Mouse (Mus musculus): ENCODE results near the gene Stoml1. TPM values are rescaled to one million over a fixed set of nuclear protein-coding genes. Genes with fewer than 3 reads are reported as not detected.
"Not testable (repeated sequence)": the region's sequence is repeated elsewhere in the genome, so short reads cannot be mapped to it uniquely, and the experiment has no call there.

Stoml1 gene
- total RNA-seq, 4 experiments from 2014 or later = 8.6 to 10.8 (median 9.8) TPM

DNA sequence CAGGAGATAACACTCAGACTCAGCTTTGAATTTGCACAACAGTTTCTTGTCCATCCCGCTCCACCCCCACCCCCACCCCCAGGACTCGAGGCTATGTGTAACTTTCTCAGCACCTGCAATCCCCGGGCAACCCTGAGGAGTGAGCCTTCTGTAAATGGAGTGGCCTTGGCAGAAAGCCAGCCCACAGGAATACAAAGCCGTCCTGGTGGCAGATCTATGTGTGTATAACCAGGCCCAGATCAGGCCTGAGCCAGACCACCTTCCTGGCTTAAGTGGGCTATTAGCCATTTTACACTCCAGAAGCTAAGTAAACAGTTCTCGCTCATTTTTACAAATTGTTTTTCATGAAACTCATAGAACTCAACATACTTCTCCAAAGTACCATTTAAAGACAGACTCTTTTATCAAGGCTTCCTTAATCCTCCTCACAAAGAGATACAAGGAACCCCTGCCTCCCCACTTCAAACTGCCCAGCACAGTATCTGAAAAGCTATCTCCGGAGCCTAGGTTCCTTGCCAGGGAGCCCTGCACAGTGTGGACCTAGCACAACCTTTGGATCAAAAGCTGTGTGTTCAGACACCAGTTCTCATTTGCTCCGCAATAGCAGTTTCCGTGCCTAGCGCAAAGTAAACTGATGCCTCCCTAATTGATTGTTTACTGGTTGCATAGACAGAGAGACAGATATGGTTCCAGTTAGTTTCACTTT, 11.0 kb upstream of the Stoml1 start:
- DNase-seq (ENCODE audit: low spot score in 2 of 2) = no peak

DNA sequence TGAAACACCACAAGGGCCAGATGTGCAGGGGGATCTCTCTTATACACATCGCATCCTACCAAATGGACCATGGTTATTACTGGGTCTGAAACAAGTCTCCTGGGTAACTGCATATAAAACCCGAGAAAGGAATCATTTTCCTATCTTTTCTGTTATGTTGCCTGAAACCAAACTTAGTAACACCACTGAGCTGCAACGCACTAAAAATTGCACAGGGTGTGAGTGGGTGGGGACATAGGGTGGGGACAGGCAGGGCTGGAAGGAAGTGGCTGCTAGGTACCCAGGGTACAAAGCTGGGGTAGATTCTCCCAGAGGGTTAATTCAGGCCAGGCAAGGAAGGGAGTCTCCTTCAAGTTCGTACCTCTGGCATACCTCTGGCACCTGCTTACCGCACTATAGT, 10.3 kb upstream of the Stoml1 start:
- no peak for DNase-seq (ENCODE audit: low spot score in 2 of 2)

GRCm38 (mm10) chr9:58243696-58244095, 9.3 kb upstream of the Stoml1 start:
- DNase-seq (ENCODE audit: low spot score in 2 of 2) = no peak

DNA sequence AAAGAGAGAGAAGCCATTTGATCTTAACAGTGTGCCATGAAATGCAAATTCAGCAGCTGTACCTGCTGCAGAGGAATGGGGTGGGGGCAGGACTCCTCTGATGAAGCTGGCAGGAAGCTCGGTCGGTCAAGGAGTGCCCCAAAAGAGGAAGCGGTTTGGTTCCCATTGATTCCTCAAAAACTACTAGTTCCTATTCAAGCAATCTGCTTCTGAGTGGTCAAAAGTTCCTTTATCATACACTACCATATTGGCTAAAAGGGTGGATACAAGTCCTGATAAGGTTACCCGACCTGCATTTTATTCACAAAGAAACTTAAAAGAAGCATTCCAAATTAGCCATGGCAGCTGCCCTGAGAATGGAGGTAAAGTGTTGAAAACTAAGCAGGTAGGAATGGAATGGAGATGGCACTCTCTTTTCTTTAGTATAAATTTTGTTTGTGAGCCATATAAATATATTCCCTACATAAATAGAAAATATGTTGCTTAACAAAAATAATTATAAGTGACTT, 6.8 kb upstream of the Stoml1 start:
- no peak for DNase-seq (ENCODE audit: low spot score in 2 of 2)

DNA sequence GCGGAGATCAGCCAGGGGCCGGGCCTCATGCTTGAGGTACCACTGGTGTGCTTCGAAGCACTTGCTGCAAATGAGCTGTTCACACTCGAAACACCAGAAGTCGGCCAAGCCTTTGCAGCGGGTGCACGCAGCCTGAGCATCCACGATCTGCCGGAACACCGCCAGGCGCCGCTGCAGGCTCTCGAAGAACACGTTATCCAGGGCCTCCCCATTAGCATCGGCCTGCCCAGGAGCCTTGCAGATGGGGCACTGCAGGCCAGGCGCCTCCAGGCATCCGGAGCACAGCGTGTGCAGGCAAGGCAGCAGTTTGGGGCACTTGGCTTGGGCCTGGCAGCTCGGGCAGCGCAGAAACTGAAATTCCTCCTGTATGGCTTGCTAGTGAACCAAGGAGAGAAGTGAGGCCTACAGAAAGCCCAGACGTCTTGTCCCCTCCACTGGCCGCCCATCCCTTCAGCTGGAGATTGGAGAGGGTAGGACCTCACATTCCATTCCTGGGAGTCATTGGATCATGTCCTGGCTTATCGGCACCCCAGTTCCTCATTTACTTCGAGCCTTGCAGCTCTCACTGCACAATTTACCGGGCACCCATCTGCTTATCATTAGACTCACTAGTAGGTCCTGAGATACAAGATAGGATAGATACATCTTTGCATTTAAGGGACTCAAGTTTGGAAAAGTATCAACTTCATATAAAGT, 5.8 kb upstream of the Stoml1 start:
- DNase-seq (ENCODE audit: low spot score in 2 of 2) = peak; percentile 39 to 63

GRCm38 (mm10) chr9:58248746-58249413, 4.1 kb upstream of the Stoml1 start:
- no peak for DNase-seq (ENCODE audit: low spot score in 2 of 2)

DNA sequence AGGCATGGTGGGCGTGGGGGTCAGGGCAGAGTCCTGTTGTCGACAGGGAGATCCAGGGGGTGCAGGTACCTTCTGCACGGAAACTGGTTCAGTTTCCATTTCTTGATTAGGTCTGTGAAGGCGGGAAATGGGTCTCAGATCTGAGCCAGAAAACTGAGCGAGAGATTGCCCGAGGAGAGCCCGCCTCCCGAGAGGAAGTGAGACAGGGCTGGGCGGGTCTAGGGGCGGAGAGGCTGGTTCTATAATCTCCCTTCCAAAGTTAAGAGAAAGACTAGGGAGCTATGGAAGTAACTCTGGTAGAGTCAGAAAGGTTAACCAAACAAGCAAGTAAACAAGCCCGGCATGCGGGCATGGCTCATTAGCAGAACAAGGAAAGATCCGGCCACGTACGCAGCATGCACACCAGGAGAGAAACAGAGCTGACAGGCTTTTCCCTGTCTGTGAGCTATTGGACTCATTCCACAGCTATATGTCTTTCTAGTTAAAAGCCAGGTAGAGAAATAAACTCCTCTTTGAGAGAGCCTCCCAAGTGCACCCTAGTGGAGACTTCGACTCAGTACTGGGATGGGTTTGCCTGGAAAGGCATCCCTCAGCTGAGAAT, 3.3 kb upstream of the Stoml1 start, which contains the start of gene Pml:
Gene Pml (minus strand): TSS at position 195 of the 601 bp plus-strand sequence.
- DNase-seq (ENCODE audit: low spot score in 2 of 2) = peak; percentile 52 to 58

DNA sequence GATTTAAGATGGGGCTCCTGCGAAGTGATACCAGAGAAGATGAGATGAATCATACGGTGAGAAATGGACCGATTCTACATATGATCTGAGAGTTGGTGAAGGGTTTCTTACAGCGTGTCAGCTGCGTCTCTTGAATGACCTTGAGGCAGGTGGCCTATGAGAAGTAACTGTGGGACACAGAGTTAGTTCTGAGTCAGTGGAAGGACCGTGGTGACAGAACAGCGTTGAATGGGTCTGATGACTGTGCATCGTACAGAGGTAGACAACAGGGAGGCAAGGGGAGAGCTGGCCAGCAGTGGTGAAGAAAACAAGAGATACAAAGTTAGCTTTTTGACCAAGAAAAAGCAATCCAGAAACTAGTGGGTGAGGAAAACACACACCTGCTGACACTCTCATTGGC, 2.6 kb upstream of the Stoml1 start:
- DNase-seq (ENCODE audit: low spot score in 2 of 2) = no peak

DNA sequence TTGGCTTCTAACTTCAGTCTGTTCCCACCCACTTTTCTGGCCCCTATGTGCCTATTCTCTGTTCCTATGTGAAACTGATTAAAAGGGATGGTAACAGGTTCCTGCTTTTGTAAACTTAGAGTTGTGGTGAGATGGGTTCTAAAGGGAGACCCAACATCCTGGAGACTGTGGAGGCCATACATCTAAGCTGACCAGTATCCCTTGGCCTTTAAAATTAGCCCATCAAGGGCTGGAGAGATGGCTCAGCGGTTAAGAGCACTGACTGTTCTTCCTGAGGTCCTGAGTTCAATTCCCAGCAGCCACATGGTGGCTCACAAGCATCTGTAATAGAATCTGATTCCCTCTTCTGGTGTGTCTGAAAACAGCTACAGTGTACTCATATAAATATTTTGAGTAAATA, 2.2 kb upstream of the Stoml1 start:
- not testable (repeated sequence) for DNase-seq (ENCODE audit: low spot score in 2 of 2)

DNA sequence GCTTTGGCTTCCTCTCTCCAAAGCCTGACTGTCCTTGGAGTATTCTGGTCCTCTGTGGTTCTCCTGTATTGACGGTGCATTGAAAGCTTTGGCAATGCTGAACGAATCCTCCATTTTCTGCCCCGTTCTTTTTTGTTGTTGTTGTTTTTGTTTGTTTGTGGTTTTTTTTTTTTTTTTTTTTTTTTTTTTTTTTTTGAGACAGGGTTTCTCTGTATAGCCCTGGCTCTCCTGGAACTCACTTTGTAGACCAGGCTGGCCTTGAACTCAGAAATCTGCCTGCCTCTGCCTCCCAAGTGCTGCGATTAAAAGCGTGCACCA, 800 bp downstream of the Stoml1 start:
- not testable (repeated sequence) for DNase-seq (ENCODE audit: low spot score in 2 of 2)

DNA sequence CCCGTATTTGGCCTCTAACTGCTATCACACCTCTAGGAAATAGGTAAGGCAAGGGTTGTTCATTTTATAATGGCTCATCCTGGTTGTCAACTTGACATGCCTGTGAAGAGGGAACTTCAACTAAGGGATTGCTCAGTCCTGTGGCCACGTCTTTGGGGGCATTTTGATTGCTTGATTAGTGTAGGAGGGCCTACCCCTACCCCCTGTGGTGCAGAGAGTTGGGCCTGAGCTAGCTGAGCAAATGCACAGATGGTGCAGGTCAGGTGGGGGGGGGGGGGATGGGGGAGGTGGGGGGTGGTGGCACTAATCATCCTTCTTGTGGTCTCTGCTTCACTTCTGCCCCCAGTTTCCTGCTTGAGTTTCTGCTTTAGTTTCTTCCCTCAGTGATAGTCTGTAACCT, 2.1 kb downstream of the Stoml1 start:
- DNase-seq (ENCODE audit: low spot score in 2 of 2) = no peak

DNA sequence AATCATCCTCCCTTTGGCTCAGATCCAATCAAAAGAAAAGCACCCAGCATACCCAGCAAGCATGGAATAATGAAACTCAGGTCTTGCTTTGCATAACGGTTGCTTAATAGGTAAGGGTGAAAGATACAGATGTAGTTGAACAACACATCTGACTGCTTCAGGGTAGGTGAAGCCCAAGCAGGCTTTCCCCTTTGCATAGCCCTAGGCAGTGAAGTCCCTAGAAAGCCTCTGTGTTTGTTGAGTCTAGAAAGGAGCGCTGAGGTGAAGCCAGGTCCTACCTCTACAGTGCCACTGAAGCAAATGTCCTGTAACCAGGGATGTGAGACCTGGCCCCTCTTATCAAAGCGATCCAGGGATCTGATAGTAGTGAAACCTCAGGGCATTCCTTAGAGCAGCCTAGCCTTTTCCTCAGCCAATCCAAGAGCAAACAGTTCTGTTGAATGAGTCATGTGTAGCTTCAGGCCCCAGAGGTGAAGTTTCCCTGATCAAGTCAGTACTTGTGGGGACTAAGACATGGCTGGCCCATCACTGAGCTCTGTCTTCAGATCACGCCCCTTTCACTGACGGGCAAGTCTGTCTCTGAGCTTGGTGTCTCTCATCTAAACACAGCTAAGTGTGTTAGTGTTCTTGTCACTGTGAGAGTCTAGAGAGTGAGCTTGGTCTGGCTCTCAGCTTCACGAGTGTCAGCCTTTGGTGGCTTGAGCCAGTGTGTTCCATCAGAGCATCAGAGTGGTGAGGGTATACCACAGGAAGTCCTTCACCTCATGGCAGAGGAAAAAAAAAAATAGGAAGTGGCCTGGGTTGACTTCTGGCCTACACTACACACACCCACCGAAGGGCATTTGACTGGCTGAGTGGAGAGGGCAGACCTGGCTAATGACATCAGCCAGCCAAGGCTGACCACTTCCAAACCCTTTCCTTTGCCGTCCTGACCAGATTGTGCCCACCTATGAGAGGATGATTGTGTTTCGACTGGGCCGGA, 3.0 kb downstream of the Stoml1 start:
- no peak for DNase-seq (ENCODE audit: low spot score in 2 of 2)

DNA sequence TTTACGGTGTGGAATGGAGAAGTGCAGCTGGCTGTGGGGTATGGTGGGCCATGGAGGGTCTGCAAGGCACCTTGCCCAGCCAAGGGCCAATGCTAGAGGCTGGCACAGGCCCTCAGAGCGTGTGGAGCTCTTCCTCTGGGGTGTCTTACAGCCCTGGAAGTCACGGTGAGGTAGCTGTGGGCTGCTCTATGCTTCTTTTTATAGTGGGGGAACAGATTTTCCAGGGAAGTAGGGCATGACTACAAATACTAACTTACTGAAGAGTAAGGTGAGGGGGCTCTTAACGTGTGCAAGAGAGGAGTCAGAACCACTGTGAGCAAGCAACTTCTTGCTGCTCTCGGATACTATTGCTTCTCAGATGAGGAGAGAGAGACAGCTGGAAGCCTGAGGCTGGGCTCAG, 9.5 kb downstream of the Stoml1 start:
- no peak for DNase-seq (ENCODE audit: low spot score in 2 of 2)

DNA sequence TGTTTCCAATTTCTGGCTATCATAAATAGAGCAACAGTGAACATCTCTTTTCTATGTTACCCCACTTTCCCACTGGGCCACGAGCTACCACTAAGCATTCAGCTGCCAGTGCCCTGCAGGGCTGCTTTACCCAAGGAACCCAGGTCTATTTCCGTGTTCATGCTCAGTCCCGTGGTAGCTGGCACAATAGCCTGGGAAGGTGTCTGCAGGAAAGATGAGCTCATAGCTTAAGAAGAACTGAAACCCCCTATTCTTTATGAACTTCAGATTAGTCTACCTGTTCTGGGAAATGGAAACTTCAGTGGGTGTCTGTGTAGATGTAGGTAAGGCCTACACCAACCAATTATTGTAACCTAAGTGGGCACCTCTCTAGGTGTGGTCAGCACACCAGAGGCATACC, 12.4 kb downstream of the Stoml1 start:
- DNase-seq (ENCODE audit: low spot score in 2 of 2) = no peak

DNA sequence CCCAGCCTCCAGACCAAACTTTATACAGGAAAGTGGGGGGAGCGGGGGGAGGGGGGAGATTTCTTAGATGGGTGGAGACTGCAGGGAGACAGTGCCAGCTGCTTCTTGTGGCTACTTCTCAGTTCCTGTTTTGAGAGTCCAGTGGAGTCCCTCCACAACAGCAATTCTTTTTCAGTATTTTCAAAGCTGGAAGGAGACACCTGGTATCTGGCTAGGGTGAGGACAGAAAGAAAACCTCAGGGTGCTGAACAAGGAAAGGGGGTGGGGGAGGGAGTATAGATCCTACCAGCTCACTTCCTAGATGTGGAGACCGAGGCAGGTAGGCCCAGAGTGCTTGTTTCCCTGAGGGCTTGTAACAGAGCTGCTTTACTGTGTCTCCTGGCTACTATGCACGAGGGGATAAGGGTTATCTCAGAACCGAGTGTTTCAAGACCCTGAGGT, 13.6 kb downstream of the Stoml1 start:
- no peak for DNase-seq (ENCODE audit: low spot score in 2 of 2)

DNA sequence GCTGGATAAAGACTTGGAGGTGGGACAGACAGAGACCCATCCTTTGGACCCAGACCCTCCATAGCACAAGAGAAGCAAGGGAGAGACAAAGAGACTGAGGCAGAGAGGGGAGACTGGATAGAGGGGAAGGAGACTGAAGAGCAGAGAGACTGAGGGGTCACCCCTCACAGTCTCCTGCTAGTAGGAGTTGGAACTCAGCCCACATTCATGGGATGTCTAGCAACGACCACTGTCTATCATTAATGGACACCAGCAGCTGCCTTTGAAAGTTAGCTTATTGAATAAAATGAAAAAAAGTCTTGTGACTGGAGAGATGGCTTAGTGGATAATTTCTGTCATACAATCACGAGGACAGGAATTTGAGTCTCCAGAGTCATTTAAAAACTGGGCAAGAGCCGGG, 14.1 kb downstream of the Stoml1 start:
- DNase-seq (ENCODE audit: low spot score in 2 of 2) = no peak

DNA sequence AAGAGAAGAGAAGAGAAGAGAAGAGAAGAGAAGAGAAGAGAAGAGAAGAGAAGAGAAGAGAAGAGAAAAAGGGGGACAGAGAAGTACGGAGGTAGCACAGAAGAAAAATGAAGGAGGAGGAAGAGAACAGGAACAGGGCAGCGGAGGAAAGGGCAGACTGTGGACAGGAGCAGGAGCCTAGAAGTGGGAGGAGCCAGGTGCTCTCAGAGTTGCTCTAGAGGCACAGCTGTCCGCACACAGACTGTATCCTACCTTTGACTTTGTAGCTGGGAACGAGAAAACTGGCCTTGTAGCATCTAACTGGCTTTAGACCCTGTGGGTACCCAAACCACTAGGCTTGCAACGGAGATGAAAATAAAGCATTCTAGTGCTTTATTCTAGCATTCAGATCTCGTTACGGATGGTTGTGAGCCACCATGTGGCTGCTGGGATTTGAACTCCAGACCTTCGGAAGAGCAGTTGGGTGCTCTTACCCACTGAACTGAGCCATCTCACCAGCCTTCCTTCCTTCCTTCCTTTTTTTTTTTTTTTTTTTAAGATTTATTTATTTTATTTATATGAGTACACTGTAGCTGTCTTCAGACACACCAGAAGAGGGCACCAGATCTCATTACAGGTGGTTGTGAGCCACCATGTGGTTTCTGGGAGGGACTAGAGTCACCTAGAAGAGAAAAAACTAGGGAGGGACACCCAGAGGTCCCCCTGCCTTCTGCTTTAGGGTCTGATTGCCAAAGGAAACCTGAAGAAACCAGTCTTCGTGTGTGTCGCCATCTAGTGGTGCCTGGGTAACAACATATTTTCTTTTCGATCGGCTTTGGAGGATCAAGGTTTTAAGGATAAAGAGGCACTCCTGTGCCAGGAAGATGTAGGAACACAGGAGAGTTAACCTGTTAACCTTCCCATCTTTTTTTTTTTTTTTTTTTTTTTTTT, 15.7 kb downstream of the Stoml1 start:
- DNase-seq (ENCODE audit: low spot score in 2 of 2) = no peak

- DNase-seq (ENCODE audit: low spot score in 2 of 2) = no peak
Observed at GRCm38 (mm10) chr9:58270081-58270480, 17.1 kb downstream of the Stoml1 start.

- DNase-seq (ENCODE audit: low spot score in 2 of 2) = no peak
Observed at GRCm38 (mm10) chr9:58271109-58271508, 18.1 kb downstream of the Stoml1 start.

- not testable (repeated sequence) for DNase-seq (ENCODE audit: low spot score in 2 of 2)
Observed at GRCm38 (mm10) chr9:58271551-58271950, 18.6 kb downstream of the Stoml1 start.
